Mouse (Mus musculus): ENCODE measurements around the gene F5. TPM values are rescaled to one million over a fixed set of nuclear protein-coding genes. Genes with fewer than 3 reads are reported as not detected.

Gene F5
- 1 to 10 TPM; 1.5 to 4.3 (median 3.3) TPM for total RNA-seq (2022)

GRCm38 (mm10) chr1:164151387-164152088 is at the start of gene F5:
Gene F5, plus strand, starts transcription at chr1:164151838.
- no peak for DNase-seq

GRCm38 (mm10) chr1:164109763-164110162 is 41.9 kb upstream of the F5 start:
- DNase-seq: no peak

GRCm38 (mm10) chr1:164110591-164111329 is 40.9 kb upstream of the F5 start:
- DNase-seq: no peak

GRCm38 (mm10) chr1:164114280-164114679 is 37.4 kb upstream of the F5 start:
- no peak for DNase-seq

- DNase-seq: no peak
Observed at GRCm38 (mm10) chr1:164114947-164115493, 36.6 kb upstream of the F5 start, which contains the start of gene Selp. Gene Selp, plus strand, starts transcription at chr1:164115264.

- DNase-seq: no peak
Observed at GRCm38 (mm10) chr1:164115647-164116046, 36.0 kb upstream of the F5 start.

- DNase-seq: no peak
Observed at GRCm38 (mm10) chr1:164117869-164118268, 33.8 kb upstream of the F5 start.

- DNase-seq: no peak
Observed at GRCm38 (mm10) chr1:164119892-164120776, 31.5 kb upstream of the F5 start.

GRCm38 (mm10) chr1:164120777-164121158 is 30.9 kb upstream of the F5 start:
- no peak for DNase-seq

- DNase-seq: no peak
Observed at GRCm38 (mm10) chr1:164123836-164124235, 27.8 kb upstream of the F5 start.

GRCm38 (mm10) chr1:164130013-164130412 is 21.6 kb upstream of the F5 start:
- DNase-seq: no peak

GRCm38 (mm10) chr1:164132609-164133008 is 19.0 kb upstream of the F5 start:
- no peak for DNase-seq

GRCm38 (mm10) chr1:164134101-164134500 is 17.5 kb upstream of the F5 start:
- no peak for DNase-seq

GRCm38 (mm10) chr1:164135360-164135759 is 16.3 kb upstream of the F5 start:
- no peak for DNase-seq

GRCm38 (mm10) chr1:164135960-164136359 is 15.7 kb upstream of the F5 start:
- DNase-seq: no peak

GRCm38 (mm10) chr1:164136636-164137035 is 15.0 kb upstream of the F5 start:
- no peak for DNase-seq

- DNase-seq: peak; percentile 54
Observed at GRCm38 (mm10) chr1:164138365-164139130, 13.1 kb upstream of the F5 start.

- no peak for DNase-seq
Observed at GRCm38 (mm10) chr1:164139464-164139863, 12.2 kb upstream of the F5 start.

- DNase-seq: no peak
Observed at GRCm38 (mm10) chr1:164149083-164149482, 2.6 kb upstream of the F5 start.

GRCm38 (mm10) chr1:164152836-164153235 is 1.2 kb downstream of the F5 start:
- no peak for DNase-seq

- no peak for DNase-seq
Observed at GRCm38 (mm10) chr1:164154983-164155382, 3.3 kb downstream of the F5 start.

- DNase-seq: no peak
Observed at GRCm38 (mm10) chr1:164158571-164158970, 6.9 kb downstream of the F5 start.
